Mouse (Mus musculus): ENCODE measurements around the gene Fpgt.

- TF ChIP-seq CTCF (conservative IDR thresholded peaks at IDR 0.05; ENCODE audit: low read length) (no peak), NANOG (IDR thresholded peaks at IDR 0.05; ENCODE audit: borderline replicate concordance, low read length) (no peak)
These were observed at the start of gene Fpgt, which contains the start of gene Lrriq3 for GRCm38 (mm10) chr3:155093116-155093956.

Measured in E14TG2a.4 (cell line).